Mouse (Mus musculus) hindbrain, embryonic 12.5 days (tissue): ENCODE measurements around the gene Grb2. TPM values are rescaled to one million over a fixed set of nuclear protein-coding genes. Genes with fewer than 3 reads are reported as not detected.

Experiments used
- ATAC-seq: fragments of 200-750 bp; cut with Nextera tagmentation; 2 replicates; pipeline ENCODE4 v1.8.0; 2017; ENCODE audit warnings: moderate TSS enrichment; ENCODE audit not compliant: low FRiP score
- H3K27ac ChIP-seq: fragments of 300-500 bp; sonication (generic); 2 replicates; pipeline ENCODE4 v1.5.1; 2016; ENCODE audit warnings: mild to moderate bottlenecking
- H3K27me3 ChIP-seq: fragments of 300-500 bp; sonication (generic); 2 replicates; pipeline ENCODE4 v1.6.1; 2016; ENCODE audit warnings: mild to moderate bottlenecking
- H3K36me3 ChIP-seq: fragments of 300-500 bp; sonication (generic); 2 replicates; pipeline ENCODE4 v1.6.1; 2016; ENCODE audit warnings: mild to moderate bottlenecking
- H3K4me1 ChIP-seq: fragments of 300-500 bp; sonication (generic); 2 replicates; pipeline ENCODE4 v1.6.1; 2016
- H3K4me2 ChIP-seq: fragments of 300-500 bp; sonication (generic); replicated peaks from 2 replicates; pipeline ENCODE4 v1.6.1; 2016; ENCODE audit warnings: mild to moderate bottlenecking
- H3K4me3 ChIP-seq: fragments of 300-500 bp; sonication (generic); 2 replicates; pipeline ENCODE4 v1.5.1; 2016; ENCODE audit warnings: mild to moderate bottlenecking
- H3K9ac ChIP-seq: fragments of 300-500 bp; sonication (generic); 2 replicates; pipeline ENCODE4 v1.6.1; 2016; ENCODE audit warnings: mild to moderate bottlenecking, moderate library complexity
- H3K9me3 ChIP-seq: fragments of 300-500 bp; sonication (generic); replicated peaks from 2 replicates; pipeline ENCODE4 v1.6.1; 2016; ENCODE audit warnings: mild to moderate bottlenecking
- WGBS: fragments of 180-500 bp; shearing (Covaris S2); methylation state at CpG from one replicate; pipeline ENCODE4 v1.1.7; 2016; 5-methylcytosine and 5-hydroxymethylcytosine counted together
- polyA plus RNA-seq: library from polyadenylated mRNA; unstranded; fragments of >200 nt; fragmentation: Nextera tagmentation; extraction: Ambion mirVana; gene quantifications from 2 replicates; pipeline ENCODE4 v1.2.1, GENCODE M21; 2016

Gene Grb2
- polyA plus RNA-seq, 1 experiment from 2014 or later = 151 TPM

GRCm38 (mm10) chr11:115629734-115630531, 78.5 kb downstream of the Grb2 start:
- no peaks in the 10 kb centered on the region for H3K27me3 ChIP-seq
- no peak overlapping the region for H3K4me2 ChIP-seq
- no peaks in the 10 kb centered on the region for H3K9me3 ChIP-seq
- H3K4me3 ChIP-seq = no peak overlapping the region
- 87% methylated on average over 13 of the region's 13 CpGs for WGBS
- ATAC-seq = no peak
- H3K9ac ChIP-seq = no peak overlapping the region
- no peaks in the 10 kb centered on the region for H3K36me3 ChIP-seq
- no peak overlapping the region for H3K27ac ChIP-seq
- H3K4me1 ChIP-seq = peaks cover 10% of the 10 kb centered on the region

DNA sequence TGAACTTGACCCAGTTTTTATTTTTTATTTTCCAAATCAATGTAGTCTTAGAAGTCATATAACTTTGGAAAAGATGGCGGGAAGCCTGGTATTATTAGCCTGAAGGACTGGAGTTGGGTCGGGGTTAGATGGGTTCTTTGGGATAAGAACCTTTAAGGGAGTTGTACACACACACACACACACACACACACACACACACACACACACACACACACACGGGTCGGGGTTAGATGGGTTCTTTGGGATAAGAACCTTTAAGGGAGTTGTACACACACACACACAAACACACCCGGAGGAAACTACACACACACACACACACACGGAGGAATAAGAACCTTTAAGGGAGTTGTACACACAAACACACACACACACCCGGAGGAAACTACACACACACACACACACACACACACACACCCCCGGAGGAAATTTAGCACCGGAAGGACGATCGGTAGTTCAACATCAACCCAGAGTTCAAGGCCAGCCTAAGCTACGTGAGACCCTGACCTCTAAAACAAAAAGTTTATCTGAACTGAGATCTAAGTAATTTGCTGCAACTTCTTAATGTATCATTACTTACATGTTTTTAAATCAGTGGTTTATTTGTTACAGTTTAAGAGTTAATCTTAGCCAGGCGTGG, 79.8 kb downstream of the Grb2 start:
- Histone ChIP-seq H3K4me1 (peaks cover 10% of the 10 kb centered on the region), H3K9me3 (no peaks in the 10 kb centered on the region), H3K27ac (no peak overlapping the region), H3K36me3 (0 out of 2 replicates have a peak, but pooled peaks cover 3% of the 10 kb centered on the region), H3K4me3 (peak overlapping the region; percentile 61), H3K27me3 (no peaks in the 10 kb centered on the region), H3K9ac (peak overlapping the region; percentile 45; the same call in 1 of the 2 replicates), H3K4me2 (peak overlapping the region; percentile 93)
- WGBS = 53% methylated on average over 13 of the region's 13 CpGs
- ATAC-seq = peak; percentile 49

DNA sequence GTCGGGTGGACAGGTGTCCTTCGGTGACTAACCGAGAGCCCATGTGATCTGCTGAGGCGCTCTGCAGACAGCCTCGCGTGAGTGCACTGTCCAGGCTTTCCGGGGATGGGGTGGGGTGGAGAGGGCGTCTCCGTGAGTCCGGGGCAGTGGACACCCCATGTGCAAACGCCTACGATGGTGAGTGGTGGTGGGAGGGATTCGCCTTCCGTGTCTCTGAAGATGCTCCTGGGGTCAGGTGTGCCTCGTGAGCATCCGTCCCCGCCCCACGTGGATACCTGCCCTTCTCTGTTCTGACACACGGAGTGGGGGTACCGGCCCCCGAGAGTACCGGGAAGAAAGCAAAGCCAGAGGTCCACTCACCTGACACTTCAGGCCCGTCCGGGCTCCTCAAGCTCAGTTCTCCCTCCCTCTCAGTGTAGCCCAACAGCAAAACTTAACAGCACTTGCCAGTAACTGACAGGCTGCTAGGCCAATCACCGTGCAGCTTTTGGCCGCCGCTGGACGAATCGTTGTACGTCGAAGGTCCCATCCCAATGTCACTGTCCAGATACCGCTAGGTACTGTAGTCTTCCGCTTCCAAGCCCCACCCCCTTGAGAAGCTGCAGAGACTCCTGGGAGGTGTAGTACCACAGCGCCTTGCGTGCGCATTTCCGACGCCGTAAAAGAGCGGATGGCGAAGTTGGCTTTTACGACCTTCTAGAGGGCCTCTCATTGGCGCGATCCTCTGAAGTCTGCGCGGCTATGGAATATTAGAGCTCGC, 80.5 kb downstream of the Grb2 start, which contains the start of gene Slc25a19:
Slc25a19 (minus strand) TSS at position 591 of the 760 bp plus-strand sequence.
- H3K4me2 ChIP-seq = peak within 1 kb of the TSS; percentile 93
- no peak within 1 kb of the TSS for H3K27ac ChIP-seq
- WGBS = under 1% methylated on average over 47 of the region's 47 CpGs

DNA sequence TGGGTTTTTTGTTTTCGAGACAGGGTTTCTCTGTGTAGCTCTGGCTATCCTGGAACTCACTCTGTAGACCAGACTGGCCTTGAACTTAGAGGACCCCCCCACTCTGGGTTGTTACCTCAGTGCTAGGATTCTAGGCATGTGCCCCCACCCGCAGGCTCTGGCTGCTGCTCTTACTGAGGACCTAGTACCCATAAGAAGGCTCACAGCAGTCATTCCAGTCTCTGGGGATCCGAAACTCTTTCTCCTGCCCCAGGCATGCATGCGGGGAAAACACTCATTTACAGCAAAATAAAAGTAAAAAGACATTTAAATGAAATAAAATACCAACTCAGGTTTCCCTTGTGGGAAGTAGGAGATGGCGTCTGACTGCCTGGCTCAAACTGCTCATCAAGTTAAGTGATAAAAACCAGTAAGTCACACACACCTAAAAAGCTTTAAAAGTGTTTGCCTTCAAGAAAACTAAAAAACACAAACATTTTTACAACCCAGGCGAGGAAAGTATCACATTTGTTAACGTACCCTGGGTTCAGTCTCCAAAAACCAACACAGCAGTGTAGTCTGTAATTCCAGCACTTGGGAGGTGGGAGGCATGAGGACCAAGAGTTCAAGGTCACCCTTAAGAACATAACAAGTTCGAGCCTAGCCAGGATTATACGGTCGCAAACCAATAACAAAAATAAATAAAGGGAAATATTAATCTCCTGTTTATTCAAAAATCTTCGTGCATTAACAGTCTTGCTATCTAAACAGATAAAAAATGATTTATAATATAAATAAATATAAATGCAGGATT, 81.4 kb downstream of the Grb2 start:
- no peak for ATAC-seq
- Histone ChIP-seq H3K4me1 (peaks cover 10% of the 10 kb centered on the region), H3K9me3 (no peaks in the 10 kb centered on the region), H3K4me2 (peak overlapping the region; percentile 93), H3K36me3 (peaks cover 18% of the 10 kb centered on the region), H3K9ac (peak overlapping the region; percentile 74), H3K27me3 (no peaks in the 10 kb centered on the region), H3K4me3 (peak overlapping the region; percentile 61), H3K27ac (no peak overlapping the region)
- WGBS = 56% methylated on average over 11 of the region's 11 CpGs

More for the DNA sequence above, 80.5 kb downstream of the Grb2 start, which contains the start of gene Slc25a19:
- H3K27me3 ChIP-seq = no peaks in the 10 kb centered on the region
- no peaks in the 10 kb centered on the region for H3K9me3 ChIP-seq
- peak within 1 kb of the TSS; percentile 74 for H3K9ac ChIP-seq
- peak within 1 kb of the TSS; percentile 61 for H3K4me3 ChIP-seq
- H3K36me3 ChIP-seq = peaks cover 10% of the 10 kb centered on the region; the same call in 1 of the 2 replicates
- H3K4me1 ChIP-seq = peaks cover 10% of the 10 kb centered on the region
- peak; percentile 100 for ATAC-seq

- no peaks in the 10 kb centered on the region for H3K27me3 ChIP-seq
- peaks cover 24% of the 10 kb centered on the region for H3K36me3 ChIP-seq
- no peak overlapping the region for H3K4me2 ChIP-seq
- H3K9ac ChIP-seq = no peak overlapping the region
- no peaks in the 10 kb centered on the region for H3K9me3 ChIP-seq
- no peak for ATAC-seq
- 83% methylated on average over 9 of the region's 9 CpGs for WGBS
- no peak overlapping the region for H3K27ac ChIP-seq
- H3K4me1 ChIP-seq = peaks cover 10% of the 10 kb centered on the region
- H3K4me3 ChIP-seq = no peak overlapping the region
These were observed 82.5 kb downstream of the Grb2 start for GRCm38 (mm10) chr11:115625877-115626276.

- Histone ChIP-seq H3K4me1 (peaks cover 10% of the 10 kb centered on the region), H3K9ac (no peak overlapping the region), H3K4me3 (no peak overlapping the region), H3K4me2 (no peak overlapping the region), H3K27me3 (no peaks in the 10 kb centered on the region), H3K9me3 (no peaks in the 10 kb centered on the region), H3K36me3 (peaks cover 46% of the 10 kb centered on the region), H3K27ac (no peak overlapping the region)
- 81% methylated on average over 9 of the region's 9 CpGs for WGBS
- ATAC-seq = no peak
These were observed 84.8 kb downstream of the Grb2 start for GRCm38 (mm10) chr11:115623487-115624070.

DNA sequence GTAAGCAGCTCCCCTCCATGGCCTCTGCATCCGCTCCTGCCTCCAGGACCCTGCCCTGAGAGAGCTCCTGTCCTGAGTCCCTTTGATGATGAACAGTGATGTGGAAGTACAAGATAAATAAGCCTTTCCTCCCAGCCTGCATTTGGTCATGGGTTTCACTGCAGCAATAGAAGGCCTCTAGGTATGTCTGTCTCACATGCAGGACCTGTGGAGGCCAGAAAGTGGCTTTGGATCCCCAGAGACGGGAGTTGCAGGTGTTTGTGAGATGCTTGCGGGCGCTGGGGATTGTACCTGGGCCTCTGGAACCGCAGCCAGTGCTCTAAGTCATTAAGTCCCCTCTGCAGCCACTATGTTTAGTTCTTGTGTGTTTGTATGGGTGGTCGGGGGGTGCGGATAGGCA, 88.4 kb downstream of the Grb2 start:
- no peak overlapping the region for H3K4me3 ChIP-seq
- no peaks in the 10 kb centered on the region for H3K4me1 ChIP-seq
- no peak overlapping the region for H3K4me2 ChIP-seq
- no peak for ATAC-seq
- H3K9ac ChIP-seq = no peak overlapping the region
- H3K27ac ChIP-seq = no peak overlapping the region
- peaks cover 64% of the 10 kb centered on the region for H3K36me3 ChIP-seq
- WGBS = 92% methylated on average over 7 of the region's 7 CpGs
- no peaks in the 10 kb centered on the region for H3K9me3 ChIP-seq
- no peaks in the 10 kb centered on the region for H3K27me3 ChIP-seq

GRCm38 (mm10) chr11:115618732-115619516, 89.5 kb downstream of the Grb2 start:
- no peak overlapping the region for H3K4me2 ChIP-seq
- 0 out of 2 replicates have a peak, but pooled peaks cover under 1% of the 10 kb centered on the region for H3K4me1 ChIP-seq
- no peak overlapping the region for H3K27ac ChIP-seq
- H3K9me3 ChIP-seq = no peaks in the 10 kb centered on the region
- no peaks in the 10 kb centered on the region for H3K27me3 ChIP-seq
- H3K4me3 ChIP-seq = no peak overlapping the region
- no peak overlapping the region for H3K9ac ChIP-seq
- H3K36me3 ChIP-seq = peaks cover 70% of the 10 kb centered on the region
- no peak for ATAC-seq
- 88% methylated on average over 16 of the region's 16 CpGs for WGBS

- Histone ChIP-seq H3K4me3 (no peak overlapping the region), H3K4me2 (no peak overlapping the region), H3K36me3 (peaks cover 62% of the 10 kb centered on the region), H3K4me1 (peaks cover 8% of the 10 kb centered on the region), H3K27me3 (peaks cover 3% of the 10 kb centered on the region; the same call in 1 of the 2 replicates), H3K27ac (no peak overlapping the region), H3K9ac (no peak overlapping the region), H3K9me3 (no peaks in the 10 kb centered on the region)
- ATAC-seq = no peak
- WGBS = 95% methylated on average over 2 of the region's 2 CpGs
These were observed 90.4 kb downstream of the Grb2 start for GRCm38 (mm10) chr11:115618001-115618400.

GRCm38 (mm10) chr11:115616893-115617292, 91.5 kb downstream of the Grb2 start:
- Histone ChIP-seq H3K9ac (no peak overlapping the region), H3K4me3 (no peak overlapping the region), H3K27ac (no peak overlapping the region), H3K27me3 (peaks cover 3% of the 10 kb centered on the region; the same call in 1 of the 2 replicates), H3K4me2 (no peak overlapping the region), H3K9me3 (no peaks in the 10 kb centered on the region), H3K4me1 (peaks cover 14% of the 10 kb centered on the region), H3K36me3 (peaks cover 51% of the 10 kb centered on the region)
- ATAC-seq = no peak
- WGBS = 86% methylated on average over 6 of the region's 6 CpGs

GRCm38 (mm10) chr11:115616371-115616770, 92.0 kb downstream of the Grb2 start:
- Histone ChIP-seq H3K9ac (no peak overlapping the region), H3K9me3 (no peaks in the 10 kb centered on the region), H3K36me3 (peaks cover 49% of the 10 kb centered on the region), H3K4me3 (no peak overlapping the region), H3K4me2 (no peak overlapping the region), H3K27me3 (peaks cover 3% of the 10 kb centered on the region), H3K4me1 (peaks cover 19% of the 10 kb centered on the region), H3K27ac (no peak overlapping the region)
- 92% methylated on average over 7 of the region's 7 CpGs for WGBS
- no peak for ATAC-seq
